Mouse (Mus musculus): ENCODE data around the gene AC140267.1. TPM values are rescaled to one million over a fixed set of nuclear protein-coding genes. Genes with fewer than 3 reads are reported as not detected.

AC140267.1 gene
- total and polyA plus RNA-seq, 2 experiments = not detected

GRCm38 (mm10) chr15:80233053-80233452, 2.6 kb upstream of the AC140267.1 start:
- 82% methylated on average over 4 of the region's 4 CpGs for WGBS

DNA sequence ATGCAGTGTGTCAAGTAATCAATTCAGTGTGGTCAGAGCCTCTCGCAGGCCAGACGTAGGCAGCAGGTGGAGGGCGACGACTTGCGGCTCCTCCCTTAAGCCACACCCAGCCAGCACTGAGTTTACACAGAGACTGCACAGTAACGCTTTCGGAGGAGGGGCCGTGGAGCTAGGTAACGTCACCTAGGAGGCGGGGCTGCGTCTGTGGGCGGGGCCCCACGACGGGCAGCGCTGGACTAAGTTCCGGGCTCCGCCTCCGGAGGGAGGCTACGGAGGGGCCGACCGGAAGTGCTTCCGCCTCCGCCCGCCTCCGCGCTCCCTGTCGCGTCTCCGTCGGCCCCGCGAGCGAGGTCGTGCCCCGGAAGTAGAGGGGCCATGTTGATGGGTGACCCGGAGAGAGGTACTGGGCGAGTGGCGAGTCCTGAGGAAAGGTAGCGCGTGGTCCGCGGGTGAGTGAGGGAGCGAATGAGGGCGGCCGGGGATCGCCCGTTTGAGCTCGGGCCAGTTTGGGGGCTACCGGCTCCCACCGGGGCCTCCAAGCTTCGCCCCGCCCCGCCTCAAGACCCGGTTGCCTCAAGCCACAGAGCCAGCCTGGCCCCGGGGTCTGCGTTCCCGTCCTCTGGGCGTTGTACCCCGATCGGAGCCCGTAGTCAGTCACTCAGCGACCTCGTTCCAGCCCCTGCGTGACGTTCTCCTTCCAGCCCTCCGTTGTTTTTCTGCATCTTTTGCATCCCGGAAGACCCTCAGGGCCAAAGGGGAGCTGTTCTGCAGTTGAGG, 1.7 kb upstream of the AC140267.1 start, which contains the start of gene Mief1:
TSS of gene Mief1 (plus strand) at position 286 of the 777 bp plus-strand sequence.
- 1% methylated on average over 67 of the region's 67 CpGs for WGBS
- TF ChIP-seq CTCF (IDR thresholded peaks at IDR 0.05; ENCODE audit: low read depth, low read length) (peak; percentile 18; the same call in 1 of the 2 replicates), POLR2A (IDR thresholded peaks at IDR 0.05; ENCODE audit: extremely low read depth, insufficient read depth, low read length) (peak; percentile 56; the same call in 1 of the 2 replicates)
- peaks cover 27% of the 10 kb centered on the region for H3K36me3 ChIP-seq (ENCODE audit: control insufficient read depth, insufficient read depth, low read length)
- H3K9ac ChIP-seq (ENCODE audit: low read depth, low read length) = peak within 1 kb of the TSS; percentile 93
- peak within 1 kb of the TSS; percentile 97 for H3K4me3 ChIP-seq (ENCODE audit: insufficient read depth, low read depth, low read length)
- no peaks in the 10 kb centered on the region for H3K27me3 ChIP-seq (ENCODE audit: control insufficient read depth, insufficient read depth, low read length)
- peaks cover 23% of the 10 kb centered on the region for H3K79me2 ChIP-seq (ENCODE audit: control insufficient read depth, insufficient read depth, low read length)
- peak within 1 kb of the TSS; percentile 89 for H3K27ac ChIP-seq (replicated peaks; ENCODE audit: insufficient read depth, low read depth, low read length)
- peak; percentile 95 for DNase-seq (ENCODE audit: extremely low read depth, low read depth, low spot score)
- peaks cover 11% of the 10 kb centered on the region for H3K4me1 ChIP-seq (ENCODE audit: control insufficient read depth, insufficient read depth, low read length)

More at GRCm38 (mm10) chr15:80233053-80233452, 2.6 kb upstream of the AC140267.1 start:
- H3K36me3 ChIP-seq (ENCODE audit: control insufficient read depth, insufficient read depth, low read length) = peaks cover 19% of the 10 kb centered on the region
- no peaks in the 10 kb centered on the region for H3K27me3 ChIP-seq (ENCODE audit: control insufficient read depth, insufficient read depth, low read length)
- peaks cover 21% of the 10 kb centered on the region for H3K79me2 ChIP-seq (ENCODE audit: control insufficient read depth, insufficient read depth, low read length)
- no peak overlapping the region for H3K4me3 ChIP-seq (ENCODE audit: insufficient read depth, low read depth, low read length)
- peak overlapping the region; percentile 70 for H3K27ac ChIP-seq (replicated peaks; ENCODE audit: insufficient read depth, low read depth, low read length)
- H3K4me1 ChIP-seq (ENCODE audit: control insufficient read depth, insufficient read depth, low read length) = peaks cover 11% of the 10 kb centered on the region
- DNase-seq (ENCODE audit: extremely low read depth, low read depth, low spot score) = no peak
- TF ChIP-seq CTCF (IDR thresholded peaks at IDR 0.05; ENCODE audit: low read depth, low read length) (no peak), POLR2A (IDR thresholded peaks at IDR 0.05; ENCODE audit: extremely low read depth, insufficient read depth, low read length) (no peak)
- H3K9ac ChIP-seq (ENCODE audit: low read depth, low read length) = no peak overlapping the region

GRCm38 (mm10) chr15:80248135-80248534, 12.5 kb downstream of the AC140267.1 start:
- Histone ChIP-seq H3K4me3 (ENCODE audit: insufficient read depth, low read depth, low read length) (no peak overlapping the region), H3K27me3 (ENCODE audit: control insufficient read depth, insufficient read depth, low read length) (no peaks in the 10 kb centered on the region), H3K36me3 (ENCODE audit: control insufficient read depth, insufficient read depth, low read length) (peaks cover 42% of the 10 kb centered on the region), H3K27ac (replicated peaks; ENCODE audit: insufficient read depth, low read depth, low read length) (peak overlapping the region; percentile 96), H3K79me2 (ENCODE audit: control insufficient read depth, insufficient read depth, low read length) (no peaks in the 10 kb centered on the region), H3K4me1 (ENCODE audit: control insufficient read depth, insufficient read depth, low read length) (peaks cover 29% of the 10 kb centered on the region), H3K9ac (ENCODE audit: low read depth, low read length) (no peak overlapping the region; the same call in 1 of the 2 replicates)
- TF ChIP-seq POLR2A (IDR thresholded peaks at IDR 0.05; ENCODE audit: extremely low read depth, insufficient read depth, low read length) (no peak), CTCF (IDR thresholded peaks at IDR 0.05; ENCODE audit: low read depth, low read length) (no peak)
- DNase-seq (ENCODE audit: extremely low read depth, low read depth, low spot score) = no peak
- WGBS = 96% methylated on average over 12 of the region's 12 CpGs

DNA sequence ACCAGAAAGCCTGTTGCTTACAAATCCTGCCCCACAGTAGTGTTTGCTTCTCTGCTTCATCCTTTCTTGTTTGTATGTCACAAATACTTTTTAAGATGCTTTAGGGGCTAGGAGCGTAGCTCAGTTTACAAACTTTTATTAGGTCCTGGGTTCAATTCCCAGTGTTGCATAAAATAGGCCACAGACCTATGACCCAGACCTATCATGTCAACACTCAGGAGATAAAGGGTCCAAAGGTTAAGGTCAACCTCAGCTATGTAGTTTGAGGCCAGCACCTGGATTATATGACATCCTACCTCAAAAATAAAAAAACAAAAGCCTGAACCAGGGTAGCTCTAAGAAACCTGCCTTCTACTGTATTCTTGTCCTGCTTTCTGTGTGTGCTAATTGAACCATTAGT, 13.0 kb downstream of the AC140267.1 start:
- DNase-seq (ENCODE audit: extremely low read depth, low read depth, low spot score) = peak; percentile 89
- no peak for TF ChIP-seq CTCF (IDR thresholded peaks at IDR 0.05; ENCODE audit: low read depth, low read length)
- no peak for TF ChIP-seq POLR2A (IDR thresholded peaks at IDR 0.05; ENCODE audit: extremely low read depth, insufficient read depth, low read length)
- no peaks in the 10 kb centered on the region for H3K27me3 ChIP-seq (ENCODE audit: control insufficient read depth, insufficient read depth, low read length)
- peak overlapping the region; percentile 96 for H3K27ac ChIP-seq (replicated peaks; ENCODE audit: insufficient read depth, low read depth, low read length)
- no peak overlapping the region for H3K4me3 ChIP-seq (ENCODE audit: insufficient read depth, low read depth, low read length)
- 46% methylated on average over 1 of the region's 1 CpGs for WGBS
- H3K9ac ChIP-seq (ENCODE audit: low read depth, low read length) = no peak overlapping the region
- H3K4me1 ChIP-seq (ENCODE audit: control insufficient read depth, insufficient read depth, low read length) = peaks cover 30% of the 10 kb centered on the region
- H3K79me2 ChIP-seq (ENCODE audit: control insufficient read depth, insufficient read depth, low read length) = no peaks in the 10 kb centered on the region
- H3K36me3 ChIP-seq (ENCODE audit: control insufficient read depth, insufficient read depth, low read length) = peaks cover 42% of the 10 kb centered on the region

DNA sequence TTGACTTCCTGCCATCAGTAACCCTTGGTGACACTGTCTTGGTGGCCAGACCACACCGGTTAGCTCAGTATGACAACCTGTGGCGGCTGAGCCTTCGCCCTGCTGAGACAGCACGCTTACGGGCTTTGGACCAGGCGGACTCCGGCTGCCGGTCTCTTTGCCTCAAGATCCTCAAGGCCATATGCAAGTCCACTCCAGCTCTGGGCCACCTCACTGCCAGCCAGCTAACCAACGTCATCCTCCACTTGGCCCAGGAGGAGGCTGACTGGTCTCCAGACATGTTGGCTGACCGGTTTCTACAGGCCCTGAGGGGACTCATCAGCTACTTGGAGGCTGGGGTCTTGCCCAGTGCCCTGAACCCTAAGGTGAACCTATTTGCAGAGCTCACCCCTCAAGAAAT, 14.0 kb downstream of the AC140267.1 start:
- peak overlapping the region; percentile 93 for H3K27ac ChIP-seq (replicated peaks; ENCODE audit: insufficient read depth, low read depth, low read length)
- H3K4me1 ChIP-seq (ENCODE audit: control insufficient read depth, insufficient read depth, low read length) = peaks cover 34% of the 10 kb centered on the region
- H3K4me3 ChIP-seq (ENCODE audit: insufficient read depth, low read depth, low read length) = no peak overlapping the region
- H3K9ac ChIP-seq (ENCODE audit: low read depth, low read length) = 0 out of 2 replicates have a peak overlapping the region, but pooled peaks have one; percentile 2
- peaks cover 36% of the 10 kb centered on the region for H3K36me3 ChIP-seq (ENCODE audit: control insufficient read depth, insufficient read depth, low read length)
- TF ChIP-seq CTCF (IDR thresholded peaks at IDR 0.05; ENCODE audit: low read depth, low read length) = no peak
- no peak for TF ChIP-seq POLR2A (IDR thresholded peaks at IDR 0.05; ENCODE audit: extremely low read depth, insufficient read depth, low read length)
- peak; percentile 76 for DNase-seq (ENCODE audit: extremely low read depth, low read depth, low spot score)
- no peaks in the 10 kb centered on the region for H3K27me3 ChIP-seq (ENCODE audit: control insufficient read depth, insufficient read depth, low read length)
- WGBS = 28% methylated on average over 10 of the region's 10 CpGs
- H3K79me2 ChIP-seq (ENCODE audit: control insufficient read depth, insufficient read depth, low read length) = no peaks in the 10 kb centered on the region

- Histone ChIP-seq H3K79me2 (ENCODE audit: control insufficient read depth, insufficient read depth, low read length) (peaks cover 3% of the 10 kb centered on the region; the same call in 1 of the 2 replicates), H3K27ac (replicated peaks; ENCODE audit: insufficient read depth, low read depth, low read length) (peak overlapping the region; percentile 93), H3K9ac (ENCODE audit: low read depth, low read length) (peak overlapping the region; percentile 58), H3K4me3 (ENCODE audit: insufficient read depth, low read depth, low read length) (no peak overlapping the region), H3K36me3 (ENCODE audit: control insufficient read depth, insufficient read depth, low read length) (peaks cover 31% of the 10 kb centered on the region), H3K27me3 (ENCODE audit: control insufficient read depth, insufficient read depth, low read length) (no peaks in the 10 kb centered on the region), H3K4me1 (ENCODE audit: control insufficient read depth, insufficient read depth, low read length) (peaks cover 34% of the 10 kb centered on the region)
- TF ChIP-seq POLR2A (IDR thresholded peaks at IDR 0.05; ENCODE audit: extremely low read depth, insufficient read depth, low read length) = no peak
- no peak for TF ChIP-seq CTCF (IDR thresholded peaks at IDR 0.05; ENCODE audit: low read depth, low read length)
- peak; percentile 85 for DNase-seq (ENCODE audit: extremely low read depth, low read depth, low spot score)
- WGBS = 8% methylated on average over 6 of the region's 6 CpGs
These were observed 15.0 kb downstream of the AC140267.1 start for GRCm38 (mm10) chr15:80250586-80250985.
